Mouse (Mus musculus): ENCODE measurements at regions not wholly inside any gene's neighbourhood (a gene's known extent, or its start where the extent isn't known, plus 50 kb on each side); places are given as distances from the start of the nearest gene placed in this dataset.

GRCm38 (mm10) chr13:116708846-116709245 lies 316.5 kb downstream of the Parp8 start:
- Histone ChIP-seq H3K9ac (ENCODE audit: control insufficient read depth, low read depth, low read length, poor library complexity, severe bottlenecking) (no peak overlapping the region), H3K79me2 (ENCODE audit: control insufficient read depth, insufficient read depth, low read length, poor library complexity) (no peaks in the 10 kb centered on the region), H3K27me3 (ENCODE audit: control insufficient read depth in 1 of 2, insufficient read depth in 2 of 2, low read length in 2 of 2) (no peaks in the 10 kb centered on the region), H3K9me3 (replicated peaks; ENCODE audit: insufficient read depth, low read length) (no peaks in the 10 kb centered on the region), H3K27ac (ENCODE audit: control insufficient read depth, low read depth, low read length) (no peak overlapping the region), H3K36me3 (ENCODE audit: control insufficient read depth in 1 of 2, insufficient read depth in 2 of 2, low read length in 2 of 2) (no peaks in the 10 kb centered on the region), H3K4me3 (ENCODE audit: control insufficient read depth in 1 of 2, insufficient read depth in 1 of 2, low read depth in 2 of 2, low read length in 2 of 2) (no peak overlapping the region), H3K4me1 (ENCODE audit: control insufficient read depth in 1 of 2, insufficient read depth in 2 of 2, low read length in 2 of 2) (0 out of 4 replicates have a peak, but pooled peaks cover 0 to 2% of the 10 kb centered on the region in 2 experiments)
- no peak for TF ChIP-seq KAT2A (conservative IDR thresholded peaks at IDR 0.05; ENCODE audit: low read depth, low read length)
- TF ChIP-seq ZMIZ1 (IDR thresholded peaks at IDR 0.05; ENCODE audit: low read depth, low read length): no peak
- no peak for TF ChIP-seq MYC (IDR thresholded peaks at IDR 0.05; ENCODE audit: low read depth, low read length)
- TF ChIP-seq MAZ (IDR thresholded peaks at IDR 0.05; ENCODE audit: low read depth, low read length): no peak
- no peak for TF ChIP-seq MAX (IDR thresholded peaks at IDR 0.05; ENCODE audit: low read length)
- TF ChIP-seq HCFC1 (IDR thresholded peaks at IDR 0.05; ENCODE audit: low read depth, low read length): no peak
- no peak for TF ChIP-seq MEF2A (IDR thresholded peaks at IDR 0.05; ENCODE audit: extremely low read depth, insufficient replicate concordance, low read depth, low read length, poor library complexity, severe bottlenecking)
- TF ChIP-seq ZKSCAN1 (IDR thresholded peaks at IDR 0.05; ENCODE audit: low read depth, low read length): no peak
- TF ChIP-seq CHD2 (IDR thresholded peaks at IDR 0.05; ENCODE audit: low read length): no peak
- TF ChIP-seq POLR2AphosphoS2 (IDR thresholded peaks at IDR 0.05; ENCODE audit: low read length): no peak
- no peak for TF ChIP-seq JUND (IDR thresholded peaks at IDR 0.05; ENCODE audit: low read depth, low read length)
- no peak for TF ChIP-seq USF1 (IDR thresholded peaks at IDR 0.05; ENCODE audit: low read depth, low read length)
- TF ChIP-seq TBP (IDR thresholded peaks at IDR 0.05; ENCODE audit: low read depth, low read length): no peak
- DNase-seq (ENCODE audit: low read depth, low spot score): no peak

GRCm38 (mm10) chr13:116708456-116708780 lies 316.9 kb downstream of the Parp8 start:
- Histone ChIP-seq H3K27ac (ENCODE audit: control insufficient read depth, low read depth, low read length) (no peak overlapping the region), H3K27me3 (ENCODE audit: control insufficient read depth in 1 of 2, insufficient read depth in 2 of 2, low read length in 2 of 2) (no peaks in the 10 kb centered on the region), H3K9me3 (replicated peaks; ENCODE audit: insufficient read depth, low read length) (no peaks in the 10 kb centered on the region), H3K36me3 (ENCODE audit: control insufficient read depth in 1 of 2, insufficient read depth in 2 of 2, low read length in 2 of 2) (no peaks in the 10 kb centered on the region), H3K4me1 (ENCODE audit: control insufficient read depth in 1 of 2, insufficient read depth in 2 of 2, low read length in 2 of 2) (0 out of 4 replicates have a peak, but pooled peaks cover 0 to 2% of the 10 kb centered on the region in 2 experiments), H3K79me2 (ENCODE audit: control insufficient read depth, insufficient read depth, low read length, poor library complexity) (no peaks in the 10 kb centered on the region), H3K9ac (ENCODE audit: control insufficient read depth, low read depth, low read length, poor library complexity, severe bottlenecking) (no peak overlapping the region), H3K4me3 (ENCODE audit: control insufficient read depth in 1 of 2, insufficient read depth in 1 of 2, low read depth in 2 of 2, low read length in 2 of 2) (no peak overlapping the region)
- DNase-seq (ENCODE audit: low read depth, low spot score): no peak
- no peak for TF ChIP-seq RAD21 (IDR thresholded peaks at IDR 0.05; ENCODE audit: low read depth, low read length)
- TF ChIP-seq CTCF (IDR thresholded peaks at IDR 0.05 in 2 of 3, conservative IDR thresholded peaks at IDR 0.05 in 1 of 3; ENCODE audit: control insufficient read depth in 1 of 3, insufficient read depth in 1 of 3, low read depth in 2 of 3, low read length in 3 of 3, poor library complexity in 1 of 3, severe bottlenecking in 1 of 3): no peak
- TF ChIP-seq CHD2 (IDR thresholded peaks at IDR 0.05; ENCODE audit: low read length): no peak
- TF ChIP-seq USF1 (IDR thresholded peaks at IDR 0.05; ENCODE audit: low read depth, low read length): no peak
- TF ChIP-seq NRF1 (IDR thresholded peaks at IDR 0.05; ENCODE audit: insufficient read depth, low read depth, low read length, poor library complexity, severe bottlenecking): no peak

Data from MEL (cell line).